Mouse (Mus musculus) liver, postnatal 0 days (tissue): Measurements from ENCODE around the gene Akap2. TPM values are rescaled to one million over a fixed set of nuclear protein-coding genes. Genes with fewer than 3 reads are reported as not detected.

Source experiments
- ATAC-seq: fragments of 200-750 bp; cut with Nextera tagmentation; 2 replicates; pipeline ENCODE4 v1.8.0; 2017; ENCODE audit warnings: mild to moderate bottlenecking, moderate library complexity
- DNase-seq: peaks from one replicate; pipeline ENCODE4 v3.0.0-alpha.2; 2016
- H3K27ac ChIP-seq: fragments of 300-500 bp; sonication (generic); 2 replicates; pipeline ENCODE4 v1.5.1; 2014; ENCODE audit warnings: antibody characterized with exemption, moderate library complexity, mild to moderate bottlenecking, low read depth
- H3K27me3 ChIP-seq: fragments of 300-500 bp; sonication (generic); 2 replicates; pipeline ENCODE4 v1.6.1; 2014; ENCODE audit warnings: low read length, control low read depth, mixed read lengths; ENCODE audit not compliant: insufficient read depth
- H3K36me3 ChIP-seq: fragments of 300-500 bp; sonication (generic); replicated peaks from 2 replicates; pipeline ENCODE4 v1.6.1; 2014; ENCODE audit warnings: mild to moderate bottlenecking, control low read depth, low read length, moderate library complexity, mixed read lengths; ENCODE audit not compliant: insufficient read depth
- H3K4me1 ChIP-seq: fragments of 300-500 bp; sonication (generic); 2 replicates; pipeline ENCODE4 v1.6.1; 2014; ENCODE audit warnings: antibody characterized with exemption, mild to moderate bottlenecking, control low read depth; ENCODE audit not compliant: insufficient read depth
- H3K4me2 ChIP-seq: fragments of 300-500 bp; sonication (generic); 2 replicates; pipeline ENCODE4 v1.6.1; 2014; ENCODE audit warnings: low read depth, mild to moderate bottlenecking, low read length, moderate library complexity, mixed read lengths
- H3K4me3 ChIP-seq: fragments of 300-500 bp; sonication (generic); 2 replicates; pipeline ENCODE4 v1.5.1; 2014; ENCODE audit warnings: low read depth, low read length
- H3K9ac ChIP-seq: fragments of 300-500 bp; sonication (generic); replicated peaks from 2 replicates; pipeline ENCODE4 v1.6.1; 2014; ENCODE audit warnings: mild to moderate bottlenecking, moderate library complexity
- H3K9me3 ChIP-seq: fragments of 300-500 bp; sonication (generic); 2 replicates; pipeline ENCODE4 v1.6.1; 2016; ENCODE audit warnings: mild to moderate bottlenecking, control low read depth, low read length, mixed read lengths
- CTCF ChIP-seq: sonication (generic); IDR thresholded peaks from 2 replicates; pipeline ENCODE4 v1.5.1; 2016; ENCODE audit warnings: antibody characterized with exemption, low read depth
- EP300 ChIP-seq: IDR thresholded peaks from 2 replicates; pipeline ENCODE4 v1.6.1; 2016; ENCODE audit warnings: antibody characterized with exemption, low read depth, mild to moderate bottlenecking
- WGBS: fragments of 180-500 bp; shearing (Covaris S2); extraction: QIAGEN DNeasy Blood & Tissue Kit; methylation state at CpG from one replicate; pipeline ENCODE4 v1.1.7; 2014; ENCODE audit not compliant: insufficient replicate concordance; 5-methylcytosine and 5-hydroxymethylcytosine counted together
- polyA plus RNA-seq: library from polyadenylated mRNA; unstranded; fragments of >200 nt; fragmentation: Nextera tagmentation; extraction: Ambion mirVana; gene quantifications from 2 replicates; pipeline ENCODE4 v1.2.1, GENCODE M21; 2015

The Akap2 gene
- polyA plus RNA-seq, 1 experiment from 2014 or later, result 1.9 TPM

DNA sequence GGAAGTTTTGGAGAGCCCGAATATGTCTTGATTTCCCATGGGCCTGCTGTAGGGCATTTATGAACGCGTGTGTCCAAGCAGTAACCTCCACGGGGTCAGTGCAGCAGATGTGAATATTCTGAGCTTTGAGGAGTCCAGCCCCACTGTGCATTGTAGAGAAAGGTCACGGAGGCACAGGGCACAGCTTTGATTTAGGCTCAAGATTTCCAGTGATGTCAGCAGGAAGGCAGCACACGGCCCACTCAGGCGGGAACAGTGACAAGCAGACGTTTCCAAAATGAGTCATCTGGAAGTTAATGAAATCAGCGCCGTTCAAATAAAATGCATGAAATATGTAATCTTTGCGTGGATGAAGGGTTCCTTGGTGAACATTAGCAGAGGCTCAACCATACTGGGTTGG, 40.5 kb downstream of the Akap2 start:
- no peaks in the 10 kb centered on the region for H3K36me3 ChIP-seq
- no peak for TF ChIP-seq CTCF
- H3K4me2 ChIP-seq, result no peak overlapping the region
- H3K27ac ChIP-seq, result no peak overlapping the region
- no peaks in the 10 kb centered on the region for H3K9me3 ChIP-seq
- H3K27me3 ChIP-seq, result no peaks in the 10 kb centered on the region
- H3K4me3 ChIP-seq, result no peak overlapping the region
- ATAC-seq (no peak), DNase-seq (no peak)
- 74% methylated on average over 11 of the region's 11 CpGs for WGBS
- H3K9ac ChIP-seq, result no peak overlapping the region
- no peaks in the 10 kb centered on the region for H3K4me1 ChIP-seq

DNA sequence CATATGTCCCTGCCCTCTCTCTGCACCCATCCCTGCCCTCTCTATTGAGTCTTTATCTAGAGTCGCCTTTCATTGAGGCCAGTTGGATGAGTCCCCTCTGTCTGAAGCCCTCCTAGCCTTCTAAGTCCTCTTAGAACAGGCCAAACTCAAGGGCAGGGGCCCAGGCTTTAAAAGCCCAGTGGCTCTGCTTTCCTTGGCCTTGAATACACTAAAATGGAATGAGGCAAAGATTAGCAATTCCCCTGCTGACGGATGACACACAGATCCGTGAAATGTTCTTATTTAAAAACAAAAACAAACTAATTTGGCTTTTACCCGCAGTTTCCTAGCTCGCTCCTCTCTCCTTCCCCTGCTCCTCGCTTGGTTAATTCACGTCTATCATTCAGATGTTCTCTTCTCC, 45.0 kb downstream of the Akap2 start:
- no peak for TF ChIP-seq EP300
- no peak for TF ChIP-seq CTCF
- H3K27ac ChIP-seq, result no peak overlapping the region
- no peak for ATAC-seq
- H3K36me3 ChIP-seq, result no peaks in the 10 kb centered on the region
- DNase-seq, result no peak
- no peaks in the 10 kb centered on the region for H3K9me3 ChIP-seq
- no peak overlapping the region for H3K4me3 ChIP-seq
- H3K9ac ChIP-seq, result no peak overlapping the region
- H3K4me2 ChIP-seq, result no peak overlapping the region
- WGBS, result 66% methylated on average over 7 of the region's 7 CpGs
- H3K4me1 ChIP-seq, result no peaks in the 10 kb centered on the region
- no peaks in the 10 kb centered on the region for H3K27me3 ChIP-seq

DNA sequence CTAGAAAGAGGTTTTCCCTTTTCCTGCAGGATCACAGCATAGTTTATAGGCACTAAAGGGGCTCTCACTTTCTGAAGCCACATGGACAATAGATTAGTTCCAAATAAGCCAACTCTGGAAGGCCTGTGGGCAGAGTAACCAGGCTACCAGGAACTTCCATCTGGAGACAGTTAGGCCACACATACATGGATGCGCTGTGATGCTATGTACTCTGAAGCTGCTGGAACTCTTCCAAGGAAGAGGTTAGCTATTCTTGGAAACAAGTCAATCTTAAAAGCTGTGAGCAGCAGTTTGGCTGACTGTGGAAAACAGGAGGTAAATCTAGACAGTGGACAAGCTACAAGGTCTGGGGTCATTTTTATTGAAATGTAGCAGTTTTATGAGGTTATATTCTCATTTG, 46.9 kb downstream of the Akap2 start:
- H3K27ac ChIP-seq, result no peak overlapping the region
- TF ChIP-seq CTCF, result no peak
- TF ChIP-seq EP300, result no peak
- no peak overlapping the region for H3K4me2 ChIP-seq
- no peaks in the 10 kb centered on the region for H3K27me3 ChIP-seq
- no peak overlapping the region for H3K4me3 ChIP-seq
- ATAC-seq (no peak), DNase-seq (no peak)
- H3K36me3 ChIP-seq, result no peaks in the 10 kb centered on the region
- H3K9ac ChIP-seq, result no peak overlapping the region
- no peaks in the 10 kb centered on the region for H3K4me1 ChIP-seq
- H3K9me3 ChIP-seq, result no peaks in the 10 kb centered on the region
- WGBS, result 59% methylated on average over 1 of the region's 1 CpGs

DNA sequence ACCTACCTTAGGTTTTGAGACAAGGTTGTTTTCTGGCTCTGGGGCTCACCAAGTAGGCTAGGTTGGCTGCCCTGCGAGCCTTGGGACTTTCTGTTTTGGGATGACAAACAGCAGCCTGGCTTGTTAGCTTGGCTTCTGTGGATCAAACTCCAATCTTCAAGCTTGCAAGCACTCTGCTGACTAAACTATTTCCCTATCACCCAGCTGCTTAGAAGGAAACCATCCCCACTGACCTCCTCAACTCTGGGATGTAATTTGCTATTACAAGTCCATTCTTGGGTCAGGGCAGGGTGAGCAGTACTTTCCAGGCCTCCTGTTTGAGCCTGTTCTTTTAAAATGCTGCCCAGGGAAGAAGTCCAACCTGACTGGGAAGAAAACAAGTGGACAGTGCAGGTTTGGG, 47.5 kb downstream of the Akap2 start:
- no peak overlapping the region for H3K4me3 ChIP-seq
- TF ChIP-seq CTCF, result no peak
- no peak for TF ChIP-seq EP300
- H3K4me1 ChIP-seq, result no peaks in the 10 kb centered on the region
- no peak overlapping the region for H3K4me2 ChIP-seq
- H3K27me3 ChIP-seq, result no peaks in the 10 kb centered on the region
- H3K9ac ChIP-seq, result no peak overlapping the region
- no peaks in the 10 kb centered on the region for H3K9me3 ChIP-seq
- no peak for ATAC-seq
- H3K36me3 ChIP-seq, result no peaks in the 10 kb centered on the region
- DNase-seq, result no peak
- no peak overlapping the region for H3K27ac ChIP-seq
- WGBS, result 76% methylated on average over 1 of the region's 1 CpGs

DNA sequence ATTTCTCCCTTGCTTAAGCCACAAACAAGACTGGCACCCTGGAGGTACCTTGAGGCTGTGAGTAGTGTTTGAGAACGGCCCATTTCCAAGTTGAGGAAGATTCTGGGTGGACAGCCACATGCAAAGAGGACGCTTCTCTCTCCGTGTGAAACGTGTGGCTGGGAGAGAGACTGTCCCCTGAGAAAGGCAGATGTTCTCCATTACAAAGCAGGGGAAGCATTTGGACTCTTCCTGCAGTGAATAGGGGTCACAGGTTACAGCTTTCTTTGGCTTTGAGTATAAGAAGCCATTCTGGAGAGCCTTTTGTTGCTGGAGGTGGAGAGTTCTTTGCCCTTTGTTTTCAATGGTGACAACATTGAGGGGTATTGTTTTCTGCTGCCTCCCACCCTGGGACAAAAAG, 48.3 kb downstream of the Akap2 start:
- Histone ChIP-seq H3K9me3 (no peaks in the 10 kb centered on the region), H3K4me2 (no peak overlapping the region), H3K9ac (no peak overlapping the region), H3K27ac (no peak overlapping the region), H3K36me3 (no peaks in the 10 kb centered on the region), H3K4me3 (no peak overlapping the region), H3K4me1 (no peaks in the 10 kb centered on the region), H3K27me3 (no peaks in the 10 kb centered on the region)
- no peak for TF ChIP-seq EP300
- no peak for TF ChIP-seq CTCF
- 71% methylated on average over 4 of the region's 4 CpGs for WGBS
- ATAC-seq (no peak), DNase-seq (no peak)

DNA sequence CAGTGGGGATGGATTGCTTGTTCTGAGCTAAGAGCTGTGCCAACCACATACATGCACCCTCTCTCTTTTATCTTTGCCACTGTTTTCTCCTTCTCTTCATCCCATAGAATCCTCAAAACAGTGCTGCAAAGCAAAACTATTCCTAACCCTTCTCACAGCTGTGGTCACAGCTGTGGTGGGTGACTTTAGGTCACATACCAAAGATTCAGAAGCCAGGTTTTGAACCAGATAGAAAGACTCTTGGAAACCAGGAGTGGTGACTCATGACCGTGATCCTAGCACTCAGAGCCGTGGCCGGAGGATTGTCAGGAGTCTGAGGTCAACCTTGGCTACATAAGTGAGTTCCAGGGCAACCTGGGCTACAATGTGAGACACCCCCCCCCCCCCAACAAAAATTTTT, 51.5 kb downstream of the Akap2 start:
- Histone ChIP-seq H3K27ac (no peak overlapping the region), H3K9me3 (no peaks in the 10 kb centered on the region), H3K4me2 (no peak overlapping the region), H3K4me3 (no peak overlapping the region), H3K9ac (no peak overlapping the region), H3K36me3 (no peaks in the 10 kb centered on the region), H3K4me1 (no peaks in the 10 kb centered on the region), H3K27me3 (no peaks in the 10 kb centered on the region)
- TF ChIP-seq CTCF (no peak), EP300 (no peak)
- no peak for DNase-seq
- no peak for ATAC-seq
- 80% methylated on average over 3 of the region's 3 CpGs for WGBS

DNA sequence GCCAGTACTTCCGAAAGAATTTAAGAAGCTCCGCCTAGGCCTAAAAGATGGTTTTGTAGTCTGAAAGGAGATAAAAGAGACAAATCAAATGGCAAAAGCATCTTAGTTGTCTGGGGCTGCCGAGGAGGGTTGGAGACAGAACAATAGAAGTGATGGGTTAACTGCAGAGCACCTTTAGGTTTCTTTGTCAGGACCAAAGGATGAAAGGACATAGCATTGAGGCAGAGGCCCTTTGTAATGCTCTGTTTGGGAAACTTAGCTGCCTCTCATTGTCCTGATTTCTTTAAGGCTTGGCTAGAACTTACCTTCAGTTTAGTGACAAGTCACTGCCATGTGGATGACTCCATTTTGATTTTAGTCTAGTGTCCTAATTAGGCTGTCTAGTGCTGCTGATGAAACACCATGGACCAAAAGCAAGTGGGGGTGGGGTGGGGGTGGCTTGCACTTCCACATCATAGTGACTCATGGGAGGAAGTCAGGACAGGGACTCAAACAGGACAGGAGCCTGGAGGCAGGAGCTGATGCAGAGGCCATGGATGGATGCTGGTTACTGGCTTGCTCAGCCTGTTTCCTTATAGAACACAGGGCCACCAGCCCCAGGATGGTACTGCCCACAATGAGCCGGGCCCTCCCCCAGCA, 52.8 kb downstream of the Akap2 start:
- no peak for ATAC-seq

More for the DNA sequence above, 52.8 kb downstream of the Akap2 start:
- no peak overlapping the region for H3K4me3 ChIP-seq
- TF ChIP-seq CTCF, result no peak
- no peak for TF ChIP-seq EP300
- no peaks in the 10 kb centered on the region for H3K27me3 ChIP-seq
- no peak overlapping the region for H3K4me2 ChIP-seq
- H3K9ac ChIP-seq, result no peak overlapping the region
- H3K9me3 ChIP-seq, result no peaks in the 10 kb centered on the region
- 72% methylated on average over 4 of the region's 4 CpGs for WGBS
- H3K27ac ChIP-seq, result no peak overlapping the region
- H3K4me1 ChIP-seq, result no peaks in the 10 kb centered on the region
- no peak for DNase-seq
- no peaks in the 10 kb centered on the region for H3K36me3 ChIP-seq
